Mouse (Mus musculus) megakaryocyte-erythroid progenitor cell, adult 5-6 weeks (primary cell): ENCODE measurements around the gene Fbxo36. TPM values are rescaled to one million over a fixed set of nuclear protein-coding genes. Genes with fewer than 3 reads are reported as not detected.
A peak's percentile ranks its signal among the peaks of the same experiment; 100 is the strongest.

Experiments
- ATAC-seq: replicated peaks from 2 replicates; pipeline ENCODE4 v1.8.0; 2016; ENCODE audit warnings: mild to moderate bottlenecking, inconsistent platforms; ENCODE audit not compliant: severe bottlenecking, poor library complexity, low FRiP score, low TSS enrichment
- total RNA-seq, 2 experiments: library from RNA; stranded (forward) in 1 of 2; stranded (reverse) in 1 of 2; fragments of 200-1000, 215-1000 nt in 1 of 2; fragments of >200 nt in 1 of 2; fragmentation: Nextera tagmentation in 1 of 2; gene quantifications; 2 replicates each; pipeline ENCODE4 v1.2.3; 2014 to 2017

Gene Fbxo36
- total RNA-seq (2014; fragmentation: Nextera tagmentation) (9.3 and 11.9 TPM in 2 replicates), total RNA-seq (2017) (6.2 and 6.7 TPM in 2 replicates)

DNA sequence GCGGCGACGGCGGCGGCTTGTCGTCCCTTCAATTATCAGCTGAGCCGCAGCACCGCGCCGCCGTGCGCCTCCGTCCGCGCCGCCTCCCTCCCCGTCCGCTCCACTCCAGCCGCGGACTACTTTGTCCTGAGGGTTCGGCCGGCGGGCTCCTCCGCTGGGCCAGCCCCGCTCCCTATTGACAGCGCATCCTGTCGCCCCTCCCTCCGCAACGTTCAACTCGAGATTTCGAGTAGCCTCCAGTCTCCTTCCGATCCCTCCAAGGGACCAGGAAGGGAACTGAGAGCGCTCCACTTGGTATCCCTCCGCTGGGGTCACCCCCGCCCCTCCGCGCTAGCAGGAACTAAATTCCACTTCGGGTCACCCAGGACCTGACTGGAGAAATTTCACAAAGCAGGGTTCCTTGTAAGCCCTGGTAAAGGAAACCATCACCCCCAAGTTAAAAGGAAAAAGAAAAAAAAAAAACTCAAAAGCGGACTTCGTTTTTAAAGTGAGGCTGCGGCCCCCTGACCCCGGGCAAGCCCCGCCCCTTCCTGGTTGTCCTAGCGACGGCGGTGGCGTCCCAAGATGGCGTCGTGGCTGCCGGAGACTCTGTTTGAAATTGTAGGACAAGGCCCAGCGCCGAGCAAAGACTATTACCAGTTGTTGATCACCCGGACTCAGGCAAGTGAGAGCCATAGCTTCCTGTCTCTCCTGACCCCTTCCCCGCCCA, at the start of gene Fbxo36:
Gene Fbxo36 (plus strand): TSS at position 533 of the 709 bp plus-strand sequence.
- ATAC-seq: peak; percentile 79

DNA sequence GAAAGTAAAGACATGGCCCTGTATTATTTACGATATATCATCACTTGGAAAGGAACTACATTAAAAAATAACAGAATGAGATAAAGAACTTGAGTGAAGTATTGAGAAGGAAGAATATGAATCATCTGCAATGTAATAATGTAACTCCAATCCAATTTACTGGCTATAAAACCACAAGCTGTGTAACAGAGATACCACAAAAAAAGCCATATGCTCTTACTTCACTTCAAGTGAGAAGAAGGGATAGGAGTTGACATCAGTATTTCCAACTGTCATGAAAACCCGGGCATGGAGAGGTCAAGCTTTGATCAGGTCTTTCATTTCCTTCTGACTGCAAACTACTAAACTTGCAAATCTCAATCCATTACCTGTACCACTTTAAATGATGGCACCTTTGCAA, 48.2 kb upstream of the Fbxo36 start:
- no peak for ATAC-seq

DNA sequence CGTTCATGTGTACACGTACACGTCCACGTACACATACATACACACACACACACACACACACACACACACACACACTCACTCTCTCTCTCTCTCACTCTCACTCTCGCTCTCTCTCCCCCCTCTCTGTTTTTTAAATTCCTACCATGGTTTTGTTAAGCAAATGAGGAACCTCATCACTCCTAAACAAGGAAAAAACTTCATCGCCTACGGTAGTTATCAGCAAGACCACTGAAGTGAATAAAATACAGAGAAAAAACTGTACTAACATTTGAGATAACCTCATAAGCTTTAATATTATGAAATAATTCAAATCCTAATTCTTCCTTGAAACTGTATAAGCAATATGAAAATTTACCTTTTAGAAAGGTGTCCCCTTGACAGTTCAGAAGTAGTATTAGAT, 44.3 kb upstream of the Fbxo36 start:
- no peak for ATAC-seq

DNA sequence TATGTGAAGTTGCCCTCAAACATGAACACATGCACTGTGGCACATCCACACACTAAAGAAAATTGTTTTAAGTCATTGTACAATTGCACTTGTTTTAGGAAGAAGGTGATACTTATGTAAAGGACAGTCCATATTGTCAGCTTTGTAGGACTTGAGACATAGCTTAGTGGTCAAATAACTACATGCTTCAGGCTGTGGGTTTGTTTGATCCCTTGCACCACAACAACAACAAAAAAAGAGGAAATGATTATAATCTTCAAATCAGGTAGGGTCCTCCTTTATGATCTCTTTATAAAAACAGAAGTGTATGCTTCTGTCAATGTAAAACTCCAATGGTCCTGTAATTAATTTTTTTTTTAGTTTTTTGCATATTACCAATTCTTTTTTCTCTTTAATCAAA, 40.5 kb upstream of the Fbxo36 start:
- ATAC-seq: no peak

DNA sequence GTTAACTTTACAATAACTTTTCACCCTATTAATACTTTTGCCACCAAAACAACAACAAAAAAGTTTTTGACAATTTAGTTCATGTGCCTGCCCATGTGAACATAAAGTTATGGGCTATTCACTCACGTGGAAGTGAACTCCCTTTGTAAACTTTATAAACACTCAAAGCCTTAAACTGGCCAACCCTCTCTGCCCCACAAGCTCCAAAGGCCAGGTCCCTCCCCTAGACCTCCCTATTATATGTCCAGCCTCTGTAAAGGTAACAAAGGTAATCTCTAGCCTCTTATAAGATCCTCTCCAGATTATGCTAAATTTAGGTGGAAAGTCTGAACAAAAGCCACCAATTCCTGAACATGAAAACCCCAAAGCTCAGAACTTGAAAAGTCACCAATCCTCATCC, 35.9 kb upstream of the Fbxo36 start:
- no peak for ATAC-seq

DNA sequence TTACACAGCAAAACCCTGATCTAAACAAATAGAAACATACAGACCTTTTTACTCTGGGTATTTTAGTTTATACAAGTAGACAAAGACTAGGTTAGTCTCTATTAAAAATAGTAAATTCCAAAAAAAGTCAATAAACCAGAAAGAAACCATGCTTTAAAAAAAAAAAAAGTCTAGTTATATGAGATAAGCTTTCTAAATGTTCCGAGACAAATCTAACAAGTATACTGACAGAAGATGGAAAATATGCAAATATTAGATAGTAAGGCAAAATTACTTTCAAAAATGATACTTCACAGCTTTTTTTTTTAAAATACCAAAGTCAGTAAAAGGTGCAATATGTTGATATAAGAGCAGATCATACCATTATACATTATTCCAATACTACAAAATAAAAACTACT, 22.0 kb upstream of the Fbxo36 start:
- no peak for ATAC-seq

DNA sequence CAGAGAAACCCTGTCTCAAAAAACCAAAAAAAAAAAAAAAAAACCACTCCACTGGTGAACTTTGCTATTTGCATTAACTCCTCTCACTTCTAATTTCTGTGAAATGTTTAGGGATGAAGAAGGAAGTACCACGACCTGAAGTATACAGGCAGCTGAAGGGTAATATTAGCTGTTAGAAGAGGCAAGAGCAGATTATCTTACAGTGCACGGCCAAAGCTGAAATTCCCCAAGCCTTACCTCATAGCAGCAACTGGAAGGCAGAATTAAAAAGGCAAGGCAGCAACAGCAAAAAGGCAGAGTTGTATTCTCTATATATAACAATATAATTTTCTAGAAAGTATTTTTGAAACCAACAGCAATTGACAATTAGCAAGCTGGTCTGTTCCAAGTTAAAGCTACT, 14.6 kb upstream of the Fbxo36 start:
- no peak for ATAC-seq

DNA sequence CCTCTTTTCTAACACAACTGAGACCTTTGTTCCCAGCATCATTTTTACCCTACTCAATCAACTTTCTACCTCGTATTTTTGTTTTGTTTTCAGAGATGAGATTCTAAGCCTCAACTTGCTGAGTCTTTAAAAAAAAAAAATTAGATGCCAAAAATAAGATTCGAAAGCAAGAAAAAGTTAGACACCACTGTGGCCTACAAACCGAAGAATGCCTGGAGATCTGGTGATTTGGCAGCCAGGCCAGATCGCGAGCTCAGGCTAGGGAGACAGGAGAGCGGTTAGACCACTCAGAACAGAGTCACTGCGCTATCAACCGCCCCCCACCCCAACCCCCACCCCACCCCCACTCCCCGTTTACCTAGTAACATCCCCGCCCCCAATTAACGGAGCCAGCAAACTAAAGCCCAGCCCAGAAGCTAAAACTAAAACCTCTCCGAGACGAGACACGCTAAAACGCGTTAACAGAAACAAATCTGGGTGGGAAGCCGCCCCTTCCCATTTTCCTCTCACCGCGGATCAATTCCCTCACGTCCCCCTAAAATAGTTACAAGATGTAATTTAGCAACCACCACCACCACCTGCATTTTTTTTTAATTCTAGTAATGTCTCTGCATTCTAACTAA, 2.0 kb upstream of the Fbxo36 start:
- ATAC-seq: no peak

DNA sequence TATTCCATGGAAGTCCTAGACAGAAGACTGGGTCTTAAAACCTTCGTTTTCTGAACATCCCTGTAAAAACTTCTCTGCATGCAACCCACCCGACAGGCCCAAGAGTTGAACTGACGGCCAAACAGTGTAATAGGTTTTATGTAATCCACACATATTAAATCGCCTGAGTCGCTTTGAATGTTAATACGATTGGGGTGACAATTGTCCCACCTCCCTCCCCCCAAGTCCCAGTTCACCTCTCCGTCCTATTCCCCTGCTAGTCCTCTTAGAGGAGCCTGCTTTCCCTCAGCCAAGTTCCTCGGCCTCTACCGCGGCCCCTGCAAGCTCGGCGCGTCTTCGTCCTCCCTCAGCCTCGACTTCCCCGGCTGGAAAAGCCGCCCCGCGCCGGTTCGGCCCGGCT, 1.5 kb upstream of the Fbxo36 start:
- ATAC-seq: no peak

DNA sequence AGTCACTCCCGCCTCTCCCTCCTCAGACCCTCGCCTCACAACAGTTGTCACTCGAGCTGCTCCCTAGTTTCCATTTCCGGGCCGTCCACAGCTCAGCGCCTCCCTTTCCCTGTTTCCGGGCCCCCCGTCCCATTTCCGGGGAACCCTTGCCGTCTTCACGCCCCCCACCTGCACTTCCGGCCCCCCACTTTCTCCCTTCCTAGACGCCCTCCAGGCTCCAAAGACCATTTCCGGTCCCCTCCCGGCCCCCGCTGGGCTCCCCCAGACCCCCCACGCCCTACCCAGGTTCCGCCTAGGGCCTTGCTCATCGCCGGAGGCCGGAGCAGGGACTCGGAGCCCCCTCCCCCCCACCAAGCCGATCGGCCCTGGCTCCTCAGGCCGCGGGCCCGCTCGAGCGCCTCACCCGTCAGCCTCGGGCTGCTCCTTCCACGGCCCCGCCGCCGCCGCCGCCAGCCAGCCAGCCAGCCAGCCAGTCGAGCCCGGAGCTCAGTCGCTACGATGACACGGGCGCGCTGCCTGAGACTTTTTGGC, 955 bp upstream of the Fbxo36 start:
- peak; percentile 27 for ATAC-seq

DNA sequence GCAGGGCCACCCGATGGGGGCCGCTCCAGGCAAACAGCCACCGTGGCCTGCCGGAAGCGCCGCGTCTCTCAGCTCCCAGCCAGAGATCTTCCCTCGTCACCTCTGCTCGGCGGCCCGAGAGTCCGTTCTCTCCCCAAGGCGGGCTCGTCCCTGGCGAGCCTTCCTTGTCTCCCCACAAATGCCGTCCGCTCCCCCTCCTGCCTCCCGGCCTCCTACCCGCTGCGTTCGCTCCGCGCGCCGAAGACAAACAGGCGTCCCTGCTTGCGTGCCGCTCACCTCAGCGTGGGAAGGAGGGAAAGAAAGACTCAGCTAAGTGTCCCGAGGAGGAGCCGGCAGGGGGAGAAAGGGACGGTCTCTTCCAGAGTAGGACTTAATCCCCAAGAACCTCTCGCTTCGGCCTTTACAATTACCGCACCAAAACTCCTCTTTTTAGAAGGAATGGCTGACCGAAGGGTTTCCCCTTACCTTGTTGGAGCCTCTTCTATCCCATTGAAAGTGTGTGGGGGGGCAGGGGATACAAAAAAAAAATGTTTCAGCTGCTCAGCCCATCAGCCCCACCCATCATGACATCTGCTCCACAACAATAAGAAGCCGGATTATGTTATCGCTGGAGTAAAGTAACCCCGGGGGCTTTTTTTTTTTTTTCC, 500 bp downstream of the Fbxo36 start, which contains the start of gene Trip12:
Gene Trip12 (minus strand): TSS at position 499 of the 647 bp plus-strand sequence.
- peak; percentile 61 for ATAC-seq

DNA sequence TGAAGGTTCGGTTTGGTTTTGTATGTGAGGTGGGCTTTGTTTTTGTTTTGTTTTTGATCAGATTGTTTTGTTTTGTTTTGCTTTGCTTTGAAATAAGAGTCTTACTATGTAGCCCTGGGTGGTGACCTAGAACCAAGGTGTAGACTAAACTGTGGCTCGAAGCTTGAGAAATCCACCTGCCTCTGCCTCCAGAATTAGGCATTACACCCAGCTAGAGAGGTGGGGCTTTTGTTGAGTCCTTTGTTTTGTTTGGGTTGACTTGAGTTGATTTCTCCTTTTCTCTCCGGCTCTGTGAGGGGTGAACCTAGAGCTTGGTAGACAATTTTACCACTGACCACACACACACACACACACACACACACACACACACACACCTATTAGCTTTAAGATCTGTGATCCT, 1.4 kb downstream of the Fbxo36 start:
- ATAC-seq: no peak

DNA sequence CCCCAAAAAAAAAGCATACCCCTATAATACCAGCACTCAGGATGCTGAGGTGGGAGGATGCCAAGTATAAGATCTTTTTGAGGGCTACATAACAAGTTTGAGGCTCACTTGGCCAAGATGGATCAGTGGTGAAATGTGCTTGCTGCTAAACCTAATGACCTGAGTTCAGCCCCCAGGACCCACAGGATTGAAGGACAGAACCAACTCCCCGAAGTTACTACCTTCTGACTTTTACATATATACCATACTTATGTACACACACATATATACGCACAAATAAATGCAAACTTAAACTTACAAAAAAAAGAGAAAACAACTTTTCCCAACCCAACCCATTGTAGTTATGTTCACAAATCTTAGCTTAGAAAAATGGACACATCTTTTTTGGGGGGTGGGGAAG, 3.7 kb downstream of the Fbxo36 start:
- no peak for ATAC-seq

DNA sequence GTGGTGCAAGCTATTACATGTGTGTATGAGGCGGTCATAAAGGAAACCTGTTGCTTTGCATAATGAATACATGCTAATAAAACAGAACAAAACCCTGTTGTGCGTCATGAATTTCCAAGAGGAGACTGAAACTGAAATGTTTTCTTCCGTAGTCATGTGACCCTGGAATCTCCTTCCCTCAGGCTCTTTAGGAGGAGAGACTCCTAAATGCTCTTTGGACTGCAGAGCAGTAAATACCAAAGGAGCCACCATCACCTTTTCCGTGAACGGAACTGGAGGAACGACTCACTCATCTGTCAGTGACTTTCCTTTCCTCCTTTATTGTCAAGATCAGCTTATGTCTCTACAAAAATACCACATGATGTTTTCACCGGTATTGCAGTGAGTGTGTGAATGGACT, 8.1 kb downstream of the Fbxo36 start:
- no peak for ATAC-seq

DNA sequence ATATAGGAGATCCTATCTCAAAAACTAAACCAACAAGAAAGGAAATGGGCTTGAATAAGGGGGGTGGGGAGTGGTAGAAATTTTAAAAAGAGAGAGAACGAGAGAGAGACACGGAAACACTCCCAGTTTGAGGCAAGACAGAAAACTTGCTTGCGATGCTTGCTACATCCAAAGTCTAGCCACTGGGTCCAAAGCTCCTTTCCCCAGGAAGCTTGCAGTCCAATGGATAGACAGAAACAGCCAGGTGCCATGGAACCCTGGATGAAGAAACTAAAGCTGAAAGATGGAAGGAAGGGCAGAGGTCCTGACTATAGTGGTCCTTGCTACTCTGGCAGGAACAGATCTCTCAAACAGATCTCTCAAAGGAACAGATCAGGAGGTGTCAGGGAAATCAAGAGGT, 8.7 kb downstream of the Fbxo36 start:
- no peak for ATAC-seq

DNA sequence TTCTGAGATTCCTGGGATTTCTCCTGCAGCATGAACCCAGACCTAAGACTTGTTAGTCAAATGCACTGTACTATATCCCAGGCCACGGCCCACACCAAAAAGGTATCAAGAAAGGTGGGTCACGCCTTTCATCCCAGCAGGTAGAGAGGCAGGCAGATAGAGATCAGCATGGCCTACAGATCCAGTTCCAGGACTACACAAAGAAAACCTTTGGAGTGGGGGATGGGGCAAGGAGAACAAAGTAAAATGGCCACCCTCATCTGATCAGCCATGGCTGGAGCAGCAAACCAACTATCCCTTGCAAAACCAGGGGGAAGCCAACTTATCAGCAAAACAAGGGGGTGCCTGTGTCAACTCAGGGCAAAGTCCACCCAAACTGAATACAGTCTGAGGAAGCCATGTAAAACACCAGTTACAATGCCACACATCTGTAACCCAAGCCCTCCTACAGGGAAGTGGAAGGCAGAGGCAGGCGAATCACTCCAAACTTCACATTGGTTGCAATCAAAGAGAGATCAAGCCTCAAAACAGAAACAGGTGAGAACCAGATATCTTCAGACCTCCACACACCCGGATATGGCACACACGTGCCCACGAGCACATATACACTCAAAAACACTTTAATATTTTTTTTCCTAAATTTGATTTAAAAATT, 9.3 kb downstream of the Fbxo36 start:
- no peak for ATAC-seq

DNA sequence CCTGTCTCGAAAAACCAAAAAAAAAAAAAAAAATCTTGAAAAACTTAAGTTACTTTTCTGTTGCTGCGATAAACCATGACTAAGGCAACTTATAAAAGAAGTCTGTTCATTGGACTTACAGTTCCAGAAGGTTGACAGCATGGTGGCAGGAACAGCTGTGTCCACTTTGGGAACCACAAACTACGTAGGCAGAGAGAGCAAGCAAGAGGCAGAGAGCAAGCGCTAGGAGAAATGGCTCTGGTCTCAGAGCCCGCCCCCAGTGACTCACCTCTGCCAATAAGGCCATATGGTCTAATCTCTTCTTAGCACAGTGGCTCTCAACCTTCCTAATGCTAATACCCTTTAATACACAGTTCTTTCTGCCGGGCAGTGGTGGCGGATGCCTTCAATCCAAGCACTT, 10.2 kb downstream of the Fbxo36 start:
- 0 out of 2 replicates have a peak, but pooled peaks have one; percentile 52 for ATAC-seq

DNA sequence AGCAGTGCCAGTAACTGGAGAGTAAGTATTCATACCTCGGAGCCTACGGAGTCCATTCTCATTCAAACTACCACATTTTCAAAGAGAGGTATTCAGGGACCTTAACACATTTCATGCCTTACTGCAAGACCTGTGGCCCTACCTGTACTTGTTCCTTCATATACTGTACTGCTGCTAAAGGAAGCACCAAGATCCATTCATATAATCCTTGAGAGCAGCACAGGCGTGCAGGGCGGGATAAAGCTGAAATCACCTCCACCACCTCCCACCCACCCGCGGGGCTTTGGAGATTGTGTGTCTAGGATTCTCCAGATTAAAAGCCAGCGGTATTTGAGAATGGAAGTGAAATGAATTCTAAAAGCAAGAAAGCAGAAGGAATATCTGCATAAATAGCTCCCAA, 10.8 kb downstream of the Fbxo36 start:
- no peak for ATAC-seq

DNA sequence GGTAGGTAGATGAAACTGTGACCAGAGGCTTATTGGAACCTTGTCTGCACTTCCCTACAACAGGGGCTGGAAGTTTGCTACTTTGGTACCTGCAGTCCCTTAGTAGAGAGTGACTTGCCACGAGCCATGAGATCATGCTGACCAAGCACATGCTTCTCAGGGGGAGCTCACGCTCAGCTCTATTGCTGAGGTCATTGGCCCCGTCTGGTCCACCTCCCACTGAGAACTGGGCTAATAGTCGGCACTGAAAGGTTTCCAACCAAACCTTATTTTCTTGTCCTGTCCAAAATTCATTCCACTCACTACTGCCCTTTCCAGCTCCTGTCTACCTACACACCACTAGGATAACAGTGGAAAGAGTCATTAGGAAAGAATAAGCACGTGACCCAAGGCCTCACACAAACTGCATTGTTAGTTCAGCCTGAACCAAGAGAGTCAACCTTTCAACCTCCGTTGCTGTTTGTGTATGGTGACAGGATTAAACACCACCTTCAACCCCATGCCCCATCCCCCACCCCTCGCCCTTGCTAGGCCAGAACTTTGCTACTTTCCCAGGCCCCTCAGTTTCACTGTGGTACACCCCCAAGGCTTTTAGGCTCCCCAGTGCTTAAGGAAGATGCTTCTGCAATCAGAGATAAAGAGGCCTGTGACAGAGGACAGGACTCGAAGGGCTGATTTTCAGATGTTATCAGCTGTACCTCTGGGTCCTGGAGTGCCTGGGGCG, 12.0 kb downstream of the Fbxo36 start:
- peak; percentile 72 for ATAC-seq
